Mouse (Mus musculus) heart, adult 2 months (tissue): ENCODE results near the gene Fndc3b. TPM values are rescaled to one million over a fixed set of nuclear protein-coding genes. Genes with fewer than 3 reads are reported as not detected.

Experiments used
- DNase-seq, 2 experiments: peaks; one replicate each; pipeline ENCODE4 v3.0.0; 2021
- H3K27ac ChIP-seq: fragments of 200-600 bp; 2 replicates; pipeline ENCODE4 v1.8.1; 2022
- H3K27me3 ChIP-seq: fragments of 200-500 bp; 2 replicates; pipeline ENCODE4 v1.6.1; 2012; ENCODE audit warnings: mild to moderate bottlenecking, low read length, inconsistent platforms, mixed read lengths; ENCODE audit not compliant: control insufficient read depth, insufficient read depth
- H3K36me3 ChIP-seq: fragments of 200-500 bp; 2 replicates; pipeline ENCODE4 v1.6.1; 2012; ENCODE audit warnings: low read length, inconsistent platforms; ENCODE audit not compliant: control insufficient read depth, insufficient read depth
- H3K4me1 ChIP-seq: fragments of 200-500 bp; 2 replicates; pipeline ENCODE4 v1.6.1; 2011; ENCODE audit warnings: low read length; ENCODE audit not compliant: control insufficient read depth, insufficient read depth
- H3K4me3 ChIP-seq: fragments of 200-600 bp; 2 replicates; pipeline ENCODE4 v1.8.1; 2022
- H3K79me2 ChIP-seq: fragments of 200-500 bp; replicated peaks from 2 replicates; pipeline ENCODE4 v1.6.1; 2012; ENCODE audit warnings: mild to moderate bottlenecking, inconsistent platforms, low read length, moderate library complexity, mixed read lengths; ENCODE audit not compliant: control insufficient read depth, insufficient read depth
- H3K9ac ChIP-seq: fragments of 200-500 bp; 2 replicates; pipeline ENCODE4 v1.6.1; 2012; ENCODE audit warnings: low read depth, mild to moderate bottlenecking, control low read depth, inconsistent platforms, low read length, mixed read lengths
- CTCF ChIP-seq: fragments of 200-600 bp; IDR thresholded peaks from 2 replicates; pipeline ENCODE4 v1.8.1; 2022; ENCODE audit warnings: antibody characterized with exemption, mild to moderate bottlenecking, moderate library complexity
- EP300 ChIP-seq: fragments of 200-500 bp; IDR thresholded peaks from 2 replicates; pipeline ENCODE4 v1.6.1; 2011; ENCODE audit warnings: low read depth, low read length, control low read depth; ENCODE audit not compliant: insufficient read depth
- POLR2A ChIP-seq: fragments of 200-500 bp; IDR thresholded peaks from 2 replicates; pipeline ENCODE4 v1.6.1; 2011; ENCODE audit warnings: mild to moderate bottlenecking, low read depth, low read length, control low read depth; ENCODE audit not compliant: insufficient read depth
- WGBS: fragments of 180-500 bp; shearing (Covaris S2); methylation state at CpG from one replicate; pipeline ENCODE4 v1.1.7; 2018; 5-methylcytosine and 5-hydroxymethylcytosine counted together
- intact Hi-C: fragments of 180-260 bp; cut with DNase I; formaldehyde crosslinking; loops from one replicate; pipeline ENCODE4 v1.15.1; 2025
- polyA plus RNA-seq: library from polyadenylated mRNA; depleted of rRNA; stranded (reverse); fragments of >200 nt; gene quantifications from 2 replicates; pipeline ENCODE4 v1.2.3, GENCODE M21; 2012
- total RNA-seq, 2 experiments: library from RNA; stranded (reverse); gene quantifications; 2 replicates each; pipeline ENCODE4 v1.2.3; 2021

Fndc3b gene
- total and polyA plus RNA-seq, 3 experiments: 15.3 to 57.4 (median 52.1) TPM

DNA sequence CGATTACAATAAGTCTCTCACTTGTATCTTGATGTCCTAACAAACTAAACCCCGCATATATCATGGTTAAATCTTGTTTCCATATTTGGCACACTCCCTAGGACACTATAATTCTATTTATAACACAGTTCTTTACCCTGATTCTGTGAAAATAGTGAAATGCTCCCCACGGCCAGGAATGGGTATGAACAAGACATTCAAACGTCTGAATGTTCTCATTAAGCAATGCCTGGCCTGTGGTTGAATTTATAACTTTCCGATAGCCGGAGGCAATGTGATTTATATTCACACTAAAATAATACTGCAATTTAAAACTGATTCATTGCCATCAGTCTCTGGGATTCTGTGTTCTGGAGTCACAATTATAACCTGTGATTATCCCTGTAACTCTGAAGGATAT, 5.3 kb downstream of the Fndc3b start:
- no peak for DNase-seq
- Histone ChIP-seq H3K27ac (no peak overlapping the region; the same call in 1 of the 2 replicates), H3K36me3 (peaks cover 12% of the 10 kb centered on the region), H3K4me1 (peaks cover 15% of the 10 kb centered on the region), H3K4me3 (no peak overlapping the region), H3K79me2 (peaks cover 7% of the 10 kb centered on the region), H3K27me3 (no peaks in the 10 kb centered on the region), H3K9ac (no peak overlapping the region)
- TF ChIP-seq CTCF (no peak), EP300 (no peak), POLR2A (no peak)
- intact Hi-C loops: loop anchor here (5.0 to 10.0 kb wide), 3 partner anchors 43 to 399 kb away; no protein-coding TSS in a partner anchor
- WGBS: 41% methylated on average over 6 of the region's 6 CpGs

GRCm38 (mm10) chr3:27705056-27705455, 6.1 kb downstream of the Fndc3b start:
- Histone ChIP-seq H3K4me1 (peaks cover 18% of the 10 kb centered on the region), H3K36me3 (peaks cover 12% of the 10 kb centered on the region), H3K79me2 (peaks cover 9% of the 10 kb centered on the region), H3K9ac (no peak overlapping the region), H3K27me3 (no peaks in the 10 kb centered on the region), H3K27ac (no peak overlapping the region; the same call in 1 of the 2 replicates), H3K4me3 (no peak overlapping the region)
- no peak for TF ChIP-seq POLR2A
- TF ChIP-seq CTCF: no peak
- no peak for TF ChIP-seq EP300
- no peak for DNase-seq
- WGBS: 13% methylated on average over 4 of the region's 4 CpGs
- intact Hi-C loops: loop anchor here (5.0 to 10.0 kb wide), 3 partner anchors 43 to 400 kb away; no protein-coding TSS in a partner anchor

DNA sequence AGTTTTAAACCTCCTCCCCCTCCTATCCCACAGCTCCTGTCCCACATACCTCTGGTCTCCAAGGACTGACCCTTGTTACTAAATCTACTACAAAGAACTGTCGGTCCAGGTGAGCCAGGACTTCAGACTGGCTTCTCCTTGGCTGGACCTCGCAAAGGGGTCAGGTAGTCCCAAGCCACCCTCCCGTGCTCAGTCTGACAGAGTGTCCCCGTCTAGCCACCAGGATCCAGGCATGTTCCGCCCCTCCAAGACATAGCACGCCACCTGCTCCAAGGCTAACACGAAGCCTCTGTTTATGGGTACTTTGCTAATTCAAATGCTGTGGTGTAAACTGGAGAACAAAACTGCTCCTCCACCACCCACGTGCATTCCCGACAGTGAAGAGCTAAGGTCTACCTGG, 6.5 kb downstream of the Fndc3b start:
- intact Hi-C loops: loop anchor here (5.0 to 10.0 kb wide), 3 partner anchors 42 to 400 kb away; no protein-coding TSS in a partner anchor
- Histone ChIP-seq H3K9ac (no peak overlapping the region), H3K4me3 (no peak overlapping the region), H3K27ac (no peak overlapping the region; the same call in 1 of the 2 replicates), H3K36me3 (peaks cover 12% of the 10 kb centered on the region), H3K79me2 (peaks cover 10% of the 10 kb centered on the region), H3K4me1 (peaks cover 19% of the 10 kb centered on the region), H3K27me3 (no peaks in the 10 kb centered on the region)
- DNase-seq: no peak
- 60% methylated on average over 9 of the region's 9 CpGs for WGBS
- no peak for TF ChIP-seq POLR2A
- no peak for TF ChIP-seq CTCF
- no peak for TF ChIP-seq EP300

DNA sequence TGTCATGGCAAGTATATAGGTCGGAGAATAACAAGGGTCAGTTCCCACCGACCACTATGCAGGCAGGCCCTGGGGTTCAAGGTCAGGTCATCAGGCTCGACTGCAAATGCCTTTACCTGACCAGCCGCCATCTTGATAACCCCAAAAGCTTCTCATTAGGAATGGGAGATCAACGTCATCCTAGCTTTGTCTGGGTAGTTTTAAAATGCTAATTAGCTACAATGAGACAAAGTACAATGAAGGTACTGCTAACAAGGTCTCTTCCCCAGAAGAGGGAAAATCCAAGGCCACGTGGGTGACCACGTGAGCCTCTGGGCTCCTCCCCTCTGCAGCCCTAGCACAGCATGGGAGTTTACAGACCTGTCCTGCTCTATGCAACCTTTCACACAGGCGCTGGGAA, 7.6 kb downstream of the Fndc3b start:
- intact Hi-C loops: loop anchor here (10.0 kb wide), 1 partner anchor 401 kb away; no protein-coding TSS in a partner anchor
- no peak overlapping the region for H3K4me3 ChIP-seq
- no peak overlapping the region for H3K27ac ChIP-seq
- TF ChIP-seq CTCF (no peak), POLR2A (no peak), EP300 (no peak)
- peaks cover 22% of the 10 kb centered on the region for H3K4me1 ChIP-seq
- H3K27me3 ChIP-seq: no peaks in the 10 kb centered on the region
- no peak overlapping the region for H3K9ac ChIP-seq
- 88% methylated on average over 8 of the region's 8 CpGs for WGBS
- peaks cover 13% of the 10 kb centered on the region for H3K79me2 ChIP-seq
- peaks cover 16% of the 10 kb centered on the region for H3K36me3 ChIP-seq
- DNase-seq: no peak

DNA sequence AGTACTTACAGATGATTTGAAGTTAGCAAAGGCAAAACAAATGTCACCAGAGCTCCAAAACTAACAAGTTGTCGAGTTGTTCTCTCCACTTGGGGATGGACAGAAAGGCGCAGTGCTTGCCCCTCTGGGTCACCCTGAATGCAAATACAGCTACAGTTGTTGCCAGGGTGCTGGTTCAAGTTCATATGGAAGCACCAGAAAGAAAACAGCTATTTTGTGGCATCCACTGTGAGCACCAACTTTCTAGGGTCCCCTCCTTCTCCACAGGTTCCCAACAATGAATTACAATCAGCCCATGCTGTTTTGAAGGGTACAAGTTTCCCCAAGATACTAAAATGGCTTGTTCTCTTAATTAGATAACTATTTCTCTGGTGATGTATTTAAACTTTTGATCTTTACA, 8.0 kb downstream of the Fndc3b start:
- H3K79me2 ChIP-seq: peaks cover 14% of the 10 kb centered on the region
- intact Hi-C loops: loop anchor here (10.0 kb wide), 1 partner anchor 402 kb away; no protein-coding TSS in a partner anchor
- H3K27ac ChIP-seq: no peak overlapping the region
- H3K4me3 ChIP-seq: no peak overlapping the region
- WGBS: 94% methylated on average over 2 of the region's 2 CpGs
- H3K4me1 ChIP-seq: peaks cover 23% of the 10 kb centered on the region
- no peak overlapping the region for H3K9ac ChIP-seq
- no peak for DNase-seq
- H3K36me3 ChIP-seq: peaks cover 16% of the 10 kb centered on the region
- TF ChIP-seq POLR2A: no peak
- no peak for TF ChIP-seq CTCF
- TF ChIP-seq EP300: no peak
- no peaks in the 10 kb centered on the region for H3K27me3 ChIP-seq

GRCm38 (mm10) chr3:27698671-27699070, 12.4 kb downstream of the Fndc3b start:
- Histone ChIP-seq H3K79me2 (peaks cover 16% of the 10 kb centered on the region), H3K27ac (peak overlapping the region; percentile 21; the same call in 1 of the 2 replicates), H3K36me3 (peaks cover 6% of the 10 kb centered on the region), H3K4me1 (peaks cover 27% of the 10 kb centered on the region), H3K4me3 (no peak overlapping the region), H3K9ac (peak overlapping the region; percentile 11; the same call in 1 of the 2 replicates), H3K27me3 (no peaks in the 10 kb centered on the region)
- DNase-seq: peak in 1 of 2 experiments; percentile 18
- WGBS: 60% methylated on average over 6 of the region's 6 CpGs
- intact Hi-C loops: no loop called here
- TF ChIP-seq EP300 (no peak), CTCF (no peak), POLR2A (no peak)
